Mouse (Mus musculus): ENCODE measurements around the gene Mtx1. TPM values are rescaled to one million over a fixed set of nuclear protein-coding genes. Genes with fewer than 3 reads are reported as not detected.

Mtx1 gene
- total RNA-seq, 2 experiments from 2014 or later = 89.5 to 94.5 TPM

DNA sequence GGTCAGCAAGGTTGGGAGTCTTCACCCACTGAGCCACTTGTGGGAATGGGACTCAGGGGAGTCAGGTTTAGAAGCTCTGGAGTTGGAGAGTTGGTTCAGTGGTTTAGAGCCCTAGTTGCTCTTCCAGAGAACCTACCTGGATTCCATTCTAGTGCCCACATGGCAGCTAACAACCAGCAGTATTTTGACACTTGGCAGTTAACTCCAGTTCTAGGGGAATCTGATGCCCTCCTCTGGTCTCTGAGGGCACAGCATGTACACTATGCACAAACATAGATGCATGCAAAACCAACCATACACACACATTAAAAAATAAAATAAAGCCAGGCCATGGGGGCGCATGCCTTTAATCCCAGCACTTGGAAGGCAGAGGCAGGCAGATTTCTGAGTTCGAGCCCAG, 33.0 kb downstream of the Mtx1 start:
- DNase-seq (ENCODE audit: low spot score in 2 of 2) = no peak
- intact Hi-C loops (cut with DNase I) = no loop called here

DNA sequence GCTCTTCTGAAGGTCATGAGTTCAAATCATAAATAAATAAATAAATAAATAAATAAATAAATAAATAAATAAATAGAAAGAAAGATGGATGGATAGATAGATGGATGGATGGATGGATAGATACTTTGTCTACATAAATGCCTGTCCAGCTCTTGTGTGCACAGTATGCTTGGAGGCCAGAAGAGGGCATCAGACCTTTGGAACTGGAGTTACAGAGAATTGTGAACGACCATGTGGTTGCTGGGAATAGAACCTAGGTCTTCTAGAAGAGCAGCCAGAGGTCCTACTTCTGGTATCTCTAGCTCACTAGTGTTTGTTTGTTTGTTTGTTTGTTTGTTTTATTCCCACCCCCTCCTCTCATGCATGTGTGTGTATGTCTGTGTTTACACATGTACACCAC, 33.5 kb downstream of the Mtx1 start:
- no peak for DNase-seq (ENCODE audit: low spot score in 2 of 2)
- intact Hi-C loops (cut with DNase I) = no loop called here

- intact Hi-C loops (cut with DNase I) = no loop called here
- no peak for DNase-seq (ENCODE audit: low spot score in 2 of 2)
Measured at GRCm38 (mm10) chr3:89190436-89190835, 36.5 kb downstream of the Mtx1 start.

GRCm38 (mm10) chr3:89188478-89188875, 38.4 kb downstream of the Mtx1 start:
- intact Hi-C loops (cut with DNase I) = no loop called here
- no peak for DNase-seq (ENCODE audit: low spot score in 2 of 2)

DNA sequence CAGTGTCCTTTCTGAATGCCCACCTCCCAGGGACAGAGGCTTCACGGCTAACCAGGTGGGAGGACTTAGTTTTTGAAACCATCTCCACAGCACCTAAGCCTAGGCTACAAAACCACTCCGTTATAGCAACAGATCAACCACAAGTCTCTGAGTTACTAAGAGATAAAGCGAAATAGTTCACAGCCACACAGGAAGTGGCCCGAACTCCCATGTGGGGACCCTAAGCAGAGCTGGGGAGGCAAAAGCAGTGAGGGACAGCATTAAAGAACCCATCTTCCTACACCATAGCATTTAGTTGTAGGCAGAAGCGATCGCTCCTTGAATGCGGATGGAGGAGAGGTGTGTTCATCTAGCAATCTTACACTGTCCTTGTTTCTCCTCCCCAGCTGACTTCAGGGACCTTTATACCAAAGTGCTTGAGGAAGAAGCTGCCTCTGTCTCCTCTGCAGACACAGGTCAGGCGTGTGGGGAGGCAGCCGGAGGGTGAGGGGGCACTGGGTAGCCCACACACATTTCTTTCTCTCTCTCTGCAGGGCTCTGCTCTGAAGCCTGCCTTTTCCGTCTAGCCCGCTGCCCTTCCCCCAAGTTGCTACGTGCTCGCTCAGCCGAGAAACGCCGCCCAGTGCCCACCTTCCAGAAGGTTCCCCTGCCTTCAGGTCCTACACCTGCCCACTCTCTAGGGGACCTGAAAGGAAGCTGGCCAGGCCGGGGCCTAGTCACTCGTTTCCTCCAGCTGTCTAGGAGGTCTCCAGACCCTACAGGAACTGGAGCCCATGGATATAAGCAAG, 39.0 kb downstream of the Mtx1 start:
- intact Hi-C loops (cut with DNase I) = no loop called here
- no peak for DNase-seq (ENCODE audit: low spot score in 2 of 2)

- intact Hi-C loops (cut with DNase I) = no loop called here
- DNase-seq (ENCODE audit: low spot score in 2 of 2) = no peak
Measured at GRCm38 (mm10) chr3:89187197-89187596, 39.7 kb downstream of the Mtx1 start.

DNA sequence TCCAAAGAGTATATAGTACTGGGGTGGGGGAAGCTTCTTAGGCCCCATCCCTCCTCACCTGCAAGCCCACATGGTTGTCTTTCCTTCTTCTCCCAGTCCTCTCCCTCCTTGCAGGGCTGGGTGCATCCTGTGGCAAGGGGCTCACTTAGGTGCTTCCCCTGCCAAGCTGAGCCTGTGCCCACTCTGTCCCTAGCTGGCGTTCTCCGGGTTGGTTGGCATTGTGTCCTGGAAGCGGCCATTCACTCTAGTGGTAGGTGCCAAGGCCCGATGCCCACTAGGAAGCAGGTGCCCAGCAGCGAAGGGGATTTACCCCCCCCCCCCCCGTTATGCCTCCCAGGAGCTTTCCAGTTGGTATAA, 43.0 kb downstream of the Mtx1 start:
- intact Hi-C loops (cut with DNase I) = no loop called here
- no peak for DNase-seq (ENCODE audit: low spot score in 2 of 2)

GRCm38 (mm10) chr3:89183058-89183958, 43.6 kb downstream of the Mtx1 start, which contains the start of gene Fam189b:
TSS of gene Fam189b (plus strand) at chr3:89183143.
- intact Hi-C loops (cut with DNase I) = no loop called here
- DNase-seq (ENCODE audit: low spot score in 2 of 2) = peak; percentile 91 to 97

DNA sequence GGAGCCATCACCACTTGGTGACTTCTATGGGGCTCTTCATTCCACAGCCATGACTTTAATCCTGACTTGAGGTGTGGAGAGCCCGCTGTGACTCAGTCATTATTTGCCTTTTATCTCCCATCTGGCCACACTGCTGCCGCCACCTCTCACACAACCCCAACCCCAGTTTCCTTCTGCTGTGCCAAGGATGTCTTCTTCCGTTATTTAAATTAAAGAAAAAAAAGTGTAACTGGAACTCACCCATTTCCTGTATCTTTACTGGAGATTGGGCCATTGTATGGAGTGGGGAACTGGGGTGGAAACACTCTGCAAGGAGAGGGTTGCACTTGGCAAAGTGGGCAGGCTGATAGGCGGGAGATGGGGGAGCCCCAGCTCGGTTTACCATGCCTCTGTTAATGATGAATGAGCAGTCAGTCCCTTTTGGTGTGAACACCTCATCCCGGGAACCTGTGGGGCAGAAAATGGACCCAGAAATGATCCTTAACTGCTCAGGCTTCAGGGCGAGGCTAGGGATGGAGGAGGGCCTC, 44.3 kb downstream of the Mtx1 start:
- no peak for DNase-seq (ENCODE audit: low spot score in 2 of 2)
- intact Hi-C loops (cut with DNase I) = no loop called here

GRCm38 (mm10) chr3:89181749-89182500, 45.0 kb downstream of the Mtx1 start:
- intact Hi-C loops (cut with DNase I) = no loop called here
- DNase-seq (ENCODE audit: low spot score in 2 of 2) = no peak

GRCm38 (mm10) chr3:89179056-89179455, 47.8 kb downstream of the Mtx1 start:
- intact Hi-C loops (cut with DNase I) = no loop called here
- DNase-seq (ENCODE audit: low spot score in 2 of 2) = no peak

- intact Hi-C loops (cut with DNase I) = no loop called here
- no peak for DNase-seq (ENCODE audit: low spot score in 2 of 2)
Measured at GRCm38 (mm10) chr3:89178107-89178385, 48.8 kb downstream of the Mtx1 start.

GRCm38 (mm10) chr3:89177242-89178106, 49.4 kb downstream of the Mtx1 start, which contains the start of gene Scamp3:
TSS of gene Scamp3 (plus strand) at chr3:89177473.
- DNase-seq (ENCODE audit: low spot score in 2 of 2) = peak; percentile 89 to 98
- intact Hi-C loops (cut with DNase I) = no loop called here

- intact Hi-C loops (cut with DNase I) = no loop called here
- DNase-seq (ENCODE audit: low spot score in 2 of 2) = no peak
Measured at GRCm38 (mm10) chr3:89176421-89176820, 50.5 kb downstream of the Mtx1 start.

- intact Hi-C loops (cut with DNase I) = no loop called here
- DNase-seq (ENCODE audit: low spot score in 2 of 2) = no peak
Measured at GRCm38 (mm10) chr3:89175544-89175943, 51.3 kb downstream of the Mtx1 start.

DNA sequence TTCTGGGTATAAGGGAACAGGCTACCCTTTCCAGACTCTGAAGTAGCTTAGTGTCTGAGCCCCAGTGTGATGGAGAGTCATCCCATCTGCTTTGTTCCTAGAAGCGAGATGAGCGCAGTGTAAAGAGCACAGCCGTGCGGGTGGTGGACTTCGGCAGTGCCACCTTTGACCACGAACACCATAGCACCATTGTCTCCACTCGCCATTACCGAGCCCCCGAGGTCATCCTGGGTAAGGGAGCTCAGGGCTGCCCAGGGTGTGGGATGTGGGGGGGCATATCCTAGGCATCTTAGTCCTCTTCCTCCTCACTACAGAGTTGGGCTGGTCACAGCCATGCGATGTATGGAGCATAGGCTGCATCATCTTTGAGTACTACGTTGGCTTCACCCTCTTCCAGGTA, 52.0 kb downstream of the Mtx1 start:
- intact Hi-C loops (cut with DNase I) = no loop called here
- no peak for DNase-seq (ENCODE audit: low spot score in 2 of 2)

DNA sequence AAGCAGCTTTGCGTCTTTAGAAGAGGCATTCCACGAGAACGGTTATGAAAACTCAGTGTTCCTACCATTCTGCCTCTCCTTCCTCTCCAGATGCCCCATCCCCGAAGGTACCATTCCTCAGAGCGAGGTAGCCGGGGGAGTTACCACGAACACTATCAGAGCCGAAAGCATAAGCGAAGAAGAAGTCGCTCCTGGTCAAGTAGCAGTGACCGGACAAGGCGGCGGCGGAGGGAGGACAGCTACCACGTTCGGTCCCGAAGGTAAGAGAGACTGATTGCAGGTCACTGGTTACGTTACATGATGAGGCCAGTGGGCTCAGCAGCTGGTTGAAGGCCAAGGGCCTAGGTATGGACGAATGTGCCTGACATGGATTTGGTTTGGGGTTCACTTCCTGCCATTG, 59.9 kb downstream of the Mtx1 start:
- intact Hi-C loops (cut with DNase I) = no loop called here

DNA sequence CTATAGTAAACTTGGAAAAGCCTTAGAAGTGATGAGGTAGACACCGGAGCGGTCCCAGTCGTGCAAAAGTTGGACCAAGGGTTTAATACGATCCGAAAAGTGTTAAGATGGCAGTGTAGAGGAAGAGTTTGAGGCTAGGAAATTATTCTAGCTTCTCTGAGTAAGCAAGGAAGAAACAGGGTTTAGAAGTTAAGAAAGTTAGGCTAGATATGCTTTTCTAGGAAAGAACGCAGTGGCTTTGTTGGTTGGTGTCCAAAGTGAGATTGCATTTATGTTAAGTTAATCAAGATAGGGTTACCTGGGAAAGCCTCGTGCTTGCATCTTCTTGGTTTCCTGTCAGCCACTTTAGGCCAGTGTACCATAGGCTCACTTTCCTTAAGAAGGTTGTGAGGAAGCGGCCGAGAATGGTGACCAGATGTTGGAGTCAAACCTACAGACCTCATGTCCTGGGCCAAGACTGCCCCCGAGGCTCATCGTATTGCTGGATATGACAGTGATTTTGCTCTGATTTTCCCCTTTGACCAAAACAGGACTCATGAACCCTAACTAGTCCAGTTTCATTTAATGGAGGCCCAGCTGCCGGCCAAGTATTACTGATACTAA, 61.5 kb downstream of the Mtx1 start:
- DNase-seq (ENCODE audit: low spot score in 2 of 2) = no peak
- intact Hi-C loops (cut with DNase I) = loop anchor here (2.0 kb wide), 1 partner anchor 75 kb away; no protein-coding TSS in a partner anchor

More for the DNA sequence above, 59.9 kb downstream of the Mtx1 start:
- no peak for DNase-seq (ENCODE audit: low spot score in 2 of 2)

All from left cerebral cortex, postnatal 25 days (tissue).